Mouse (Mus musculus): ENCODE measurements around the gene Utp4.
"Not testable (repeated sequence)": the region's sequence is repeated elsewhere in the genome, so short reads cannot be mapped to it uniquely, and the experiment has no call there.

The Utp4 gene

GRCm38 (mm10) chr8:106905727-106906480 is 12.5 kb downstream of the Utp4 start:
- peak; percentile 89 for DNase-seq (ENCODE audit: low read depth, low spot score)

- no peak for DNase-seq (ENCODE audit: low read depth, low spot score)
These were observed 13.2 kb downstream of the Utp4 start for GRCm38 (mm10) chr8:106906635-106907034.

- no peak for DNase-seq (ENCODE audit: low read depth, low spot score)
These were observed 14.0 kb downstream of the Utp4 start for GRCm38 (mm10) chr8:106907450-106907849.

GRCm38 (mm10) chr8:106908291-106908690 is 14.9 kb downstream of the Utp4 start:
- DNase-seq (ENCODE audit: low read depth, low spot score): no peak

- DNase-seq (ENCODE audit: low read depth, low spot score): peak; percentile 78
These were observed 20.2 kb downstream of the Utp4 start for GRCm38 (mm10) chr8:106913631-106914030.

- DNase-seq (ENCODE audit: low read depth, low spot score): peak; percentile 91
These were observed 26.4 kb downstream of the Utp4 start for GRCm38 (mm10) chr8:106919721-106920394.

GRCm38 (mm10) chr8:106920395-106920741 is 26.9 kb downstream of the Utp4 start:
- no peak for DNase-seq (ENCODE audit: low read depth, low spot score)

GRCm38 (mm10) chr8:106924057-106924456 is 30.6 kb downstream of the Utp4 start:
- no peak for DNase-seq (ENCODE audit: low read depth, low spot score)

- peak; percentile 80 for DNase-seq (ENCODE audit: low read depth, low spot score)
These were observed 31.5 kb downstream of the Utp4 start for GRCm38 (mm10) chr8:106924904-106925349.

GRCm38 (mm10) chr8:106925446-106925845 is 32.0 kb downstream of the Utp4 start:
- no peak for DNase-seq (ENCODE audit: low read depth, low spot score)

GRCm38 (mm10) chr8:106927247-106927646 is 33.8 kb downstream of the Utp4 start:
- DNase-seq (ENCODE audit: low read depth, low spot score): peak; percentile 43

GRCm38 (mm10) chr8:106928182-106928581 is 34.7 kb downstream of the Utp4 start:
- not testable (repeated sequence) for DNase-seq (ENCODE audit: low read depth, low spot score)

- peak; percentile 57 for DNase-seq (ENCODE audit: low read depth, low spot score)
These were observed 35.9 kb downstream of the Utp4 start for GRCm38 (mm10) chr8:106929155-106929913.

- DNase-seq (ENCODE audit: low read depth, low spot score): no peak
These were observed 36.5 kb downstream of the Utp4 start for GRCm38 (mm10) chr8:106929921-106930320.

- DNase-seq (ENCODE audit: low read depth, low spot score): peak; percentile 54
These were observed 39.1 kb downstream of the Utp4 start for GRCm38 (mm10) chr8:106932376-106933065.

GRCm38 (mm10) chr8:106933506-106934143 is 40.2 kb downstream of the Utp4 start:
- DNase-seq (ENCODE audit: low read depth, low spot score): no peak

- no peak for DNase-seq (ENCODE audit: low read depth, low spot score)
These were observed 41.0 kb downstream of the Utp4 start for GRCm38 (mm10) chr8:106934226-106934977.

- peak; percentile 96 for DNase-seq (ENCODE audit: low read depth, low spot score)
These were observed 42.0 kb downstream of the Utp4 start, which contains the start of gene Sntb2 for GRCm38 (mm10) chr8:106935324-106935869. Gene Sntb2 (plus strand): TSS chr8:106935750.

GRCm38 (mm10) chr8:106935899-106936477 is 42.6 kb downstream of the Utp4 start:
- DNase-seq (ENCODE audit: low read depth, low spot score): peak; percentile 47

All from brain, adult 2 months (tissue).